Mouse (Mus musculus) kidney, adult 2 months (tissue): ENCODE results near the gene Dusp18. TPM values are rescaled to one million over a fixed set of nuclear protein-coding genes. Genes with fewer than 3 reads are reported as not detected.

ENCODE experiments used
- DNase-seq: peaks from one replicate; pipeline ENCODE4 v3.0.0; 2021
- H3K27ac ChIP-seq: fragments of 200-500 bp; 2 replicates; pipeline ENCODE4 v1.5.1; 2012; ENCODE audit warnings: low read depth, low read length, control low read depth, inconsistent platforms; ENCODE audit not compliant: insufficient read depth
- H3K27me3 ChIP-seq: fragments of 200-500 bp; replicated peaks from 2 replicates; pipeline ENCODE4 v1.6.1; 2012; ENCODE audit warnings: mild to moderate bottlenecking, moderate library complexity, low read length, inconsistent platforms; ENCODE audit not compliant: control insufficient read depth, insufficient read depth
- H3K36me3 ChIP-seq: fragments of 200-500 bp; 2 replicates; pipeline ENCODE4 v1.6.1; 2012; ENCODE audit warnings: mild to moderate bottlenecking, moderate library complexity, low read length, inconsistent platforms; ENCODE audit not compliant: control insufficient read depth, insufficient read depth
- H3K4me1 ChIP-seq: fragments of 200-500 bp; 2 replicates; pipeline ENCODE4 v1.6.1; 2011; ENCODE audit warnings: low read length; ENCODE audit not compliant: control insufficient read depth, insufficient read depth
- H3K4me3 ChIP-seq: fragments of 200-500 bp; 2 replicates; pipeline ENCODE4 v1.5.1; 2011; ENCODE audit warnings: mild to moderate bottlenecking, low read depth, low read length, control low read depth; ENCODE audit not compliant: insufficient read depth
- CTCF ChIP-seq: fragments of 200-500 bp; conservative IDR thresholded peaks from 2 replicates; pipeline ENCODE4 v1.5.1; 2011; ENCODE audit warnings: low read depth, mild to moderate bottlenecking, control low read depth, low read length, moderate library complexity, mixed read lengths; ENCODE audit not compliant: insufficient read depth, insufficient read length
- POLR2A ChIP-seq: fragments of 200-500 bp; IDR thresholded peaks from one replicate; pipeline ENCODE4 v1.6.1; 2011; ENCODE audit warnings: low read depth, low read length, control low read depth
- WGBS: fragments of 180-500 bp; shearing (Covaris S2); methylation state at CpG from one replicate; pipeline ENCODE4 v1.1.7; 2018; 5-methylcytosine and 5-hydroxymethylcytosine counted together
- polyA plus RNA-seq: library from polyadenylated mRNA; depleted of rRNA; stranded (reverse); fragments of >200 nt; gene quantifications from 2 replicates; pipeline ENCODE4 v1.2.3, GENCODE M21; 2012

Gene Dusp18
- polyA plus RNA-seq, 1 experiment, result 7.1 TPM

DNA sequence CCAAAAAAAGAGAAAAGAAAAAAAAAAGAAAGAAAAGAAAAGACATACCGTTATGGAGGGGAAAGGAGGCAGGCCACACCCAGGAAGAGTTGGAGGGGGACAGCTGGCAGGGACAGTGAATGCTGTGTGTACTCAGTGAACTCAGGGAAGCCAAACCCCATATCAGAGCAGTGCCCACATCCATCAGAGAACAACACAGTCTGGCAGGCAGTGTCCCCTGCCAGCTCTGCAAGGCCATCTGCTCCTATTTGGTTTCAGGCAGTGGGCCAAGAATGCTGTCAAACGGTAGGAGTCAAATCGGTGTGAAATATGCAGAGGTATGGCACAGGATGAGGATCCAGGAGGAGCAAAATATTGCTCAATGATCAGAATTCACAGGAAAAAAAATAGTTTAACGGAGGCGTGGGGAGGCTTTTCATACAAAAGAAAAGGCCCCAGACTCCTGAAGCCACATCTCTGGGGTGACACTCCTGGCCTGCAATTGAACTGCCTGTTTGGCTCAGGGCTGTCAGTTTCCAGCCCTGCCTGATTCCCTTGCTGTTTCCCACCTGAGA, 41.5 kb upstream of the Dusp18 start:
- no peak for TF ChIP-seq POLR2A
- TF ChIP-seq CTCF, result no peak
- no peak for DNase-seq

DNA sequence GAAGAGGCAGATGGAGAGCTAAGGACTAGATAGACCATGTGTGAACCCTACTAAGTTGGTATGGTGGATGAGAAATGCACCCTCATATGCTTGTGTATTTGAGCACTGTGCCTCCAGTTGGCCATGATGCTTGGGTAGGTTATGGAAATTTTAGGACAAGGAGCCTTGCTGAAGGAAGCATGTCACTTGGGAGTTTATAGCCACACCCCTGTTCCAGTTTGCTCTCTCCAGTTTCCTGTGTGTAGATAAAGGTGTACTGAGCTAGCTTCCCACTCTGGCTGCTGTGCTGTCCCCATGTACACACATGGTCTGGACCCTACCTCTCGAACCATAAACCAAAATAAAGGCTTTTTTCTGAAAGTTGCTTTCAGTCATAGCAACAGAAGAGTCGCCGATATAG, 40.9 kb upstream of the Dusp18 start:
- Histone ChIP-seq H3K27ac (no peak overlapping the region), H3K27me3 (no peaks in the 10 kb centered on the region), H3K36me3 (no peaks in the 10 kb centered on the region), H3K4me1 (no peaks in the 10 kb centered on the region), H3K4me3 (no peak overlapping the region)
- TF ChIP-seq CTCF (no peak), POLR2A (no peak)
- no peak for DNase-seq
- WGBS, result 93% methylated on average over 3 of the region's 3 CpGs

More for the DNA sequence above, 41.5 kb upstream of the Dusp18 start:
- no peak overlapping the region for H3K4me3 ChIP-seq
- WGBS, result 45% methylated on average over 5 of the region's 5 CpGs
- no peak overlapping the region for H3K27ac ChIP-seq
- H3K4me1 ChIP-seq, result no peaks in the 10 kb centered on the region
- no peaks in the 10 kb centered on the region for H3K36me3 ChIP-seq
- no peaks in the 10 kb centered on the region for H3K27me3 ChIP-seq

DNA sequence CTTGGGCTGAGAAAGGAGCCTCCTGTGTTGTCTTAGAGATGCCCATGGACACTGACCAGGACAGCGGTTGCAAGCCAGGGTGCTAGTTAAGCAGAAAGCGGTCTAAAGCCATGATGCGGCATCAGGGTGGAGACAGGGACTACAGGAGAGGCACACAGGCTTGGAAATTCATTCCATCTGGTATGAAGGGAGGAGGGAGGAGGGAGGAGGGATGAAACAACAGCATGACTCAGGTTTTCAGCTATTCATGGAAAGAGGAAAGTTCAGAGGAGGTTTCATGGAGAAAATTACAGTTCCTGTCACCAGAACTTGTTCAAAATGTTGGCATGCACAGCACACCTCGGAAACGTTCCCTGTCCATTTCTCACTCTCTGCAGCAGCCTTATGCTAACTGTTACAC, 39.2 kb upstream of the Dusp18 start:
- H3K27ac ChIP-seq, result no peak overlapping the region
- H3K36me3 ChIP-seq, result no peaks in the 10 kb centered on the region
- TF ChIP-seq POLR2A (no peak), CTCF (no peak)
- no peaks in the 10 kb centered on the region for H3K27me3 ChIP-seq
- WGBS, result 88% methylated on average over 5 of the region's 5 CpGs
- H3K4me1 ChIP-seq, result no peaks in the 10 kb centered on the region
- H3K4me3 ChIP-seq, result no peak overlapping the region
- no peak for DNase-seq

DNA sequence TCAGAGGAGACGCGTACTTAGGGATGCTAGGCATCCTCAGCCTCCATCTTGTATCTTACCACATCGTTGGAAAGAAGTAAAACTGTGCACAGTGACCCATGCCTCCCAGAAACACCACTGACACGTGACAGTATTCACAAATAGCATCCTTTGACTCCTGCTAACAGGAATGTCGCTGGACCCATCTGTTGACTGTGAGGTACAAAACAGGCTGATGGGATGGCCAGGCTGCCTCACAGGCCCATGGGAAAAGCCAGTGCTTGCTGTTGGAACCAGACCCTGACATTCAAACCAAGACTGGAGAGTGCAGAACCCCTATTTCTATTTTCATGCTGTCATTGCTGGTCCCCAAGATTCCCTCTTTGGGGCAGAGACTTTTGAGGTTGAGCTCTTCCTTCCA, 37.1 kb upstream of the Dusp18 start:
- TF ChIP-seq CTCF, result no peak
- no peak for TF ChIP-seq POLR2A
- 79% methylated on average over 5 of the region's 5 CpGs for WGBS
- no peaks in the 10 kb centered on the region for H3K4me1 ChIP-seq

DNA sequence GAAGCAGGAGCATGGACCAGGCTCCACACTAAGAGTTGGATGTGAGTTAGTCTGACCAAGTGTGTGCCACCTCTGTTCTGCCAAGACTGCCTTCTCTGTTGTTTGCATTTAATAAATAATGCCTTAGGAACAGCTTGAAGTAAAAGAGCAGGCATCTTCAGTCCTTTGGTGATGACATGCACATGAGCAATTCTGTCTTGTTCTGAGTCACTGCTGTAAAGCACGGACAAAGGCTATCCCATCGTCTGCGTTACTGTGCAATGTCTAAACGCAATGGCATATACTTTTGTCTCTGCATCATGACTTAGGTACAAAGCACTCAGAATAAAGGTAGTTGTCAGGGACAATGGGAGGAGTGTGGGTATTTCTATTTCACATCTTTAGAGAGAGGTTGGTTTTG, 35.3 kb upstream of the Dusp18 start:
- H3K27me3 ChIP-seq, result no peaks in the 10 kb centered on the region
- no peak overlapping the region for H3K27ac ChIP-seq
- TF ChIP-seq CTCF, result no peak
- no peak for TF ChIP-seq POLR2A
- H3K36me3 ChIP-seq, result no peaks in the 10 kb centered on the region
- no peak for DNase-seq
- H3K4me3 ChIP-seq, result no peak overlapping the region
- WGBS, result 96% methylated on average over 4 of the region's 4 CpGs
- 0 out of 2 replicates have a peak, but pooled peaks cover 4% of the 10 kb centered on the region for H3K4me1 ChIP-seq

More for the DNA sequence above, 37.1 kb upstream of the Dusp18 start:
- Histone ChIP-seq H3K27me3 (no peaks in the 10 kb centered on the region), H3K36me3 (no peaks in the 10 kb centered on the region), H3K4me3 (no peak overlapping the region), H3K27ac (no peak overlapping the region)
- no peak for DNase-seq

DNA sequence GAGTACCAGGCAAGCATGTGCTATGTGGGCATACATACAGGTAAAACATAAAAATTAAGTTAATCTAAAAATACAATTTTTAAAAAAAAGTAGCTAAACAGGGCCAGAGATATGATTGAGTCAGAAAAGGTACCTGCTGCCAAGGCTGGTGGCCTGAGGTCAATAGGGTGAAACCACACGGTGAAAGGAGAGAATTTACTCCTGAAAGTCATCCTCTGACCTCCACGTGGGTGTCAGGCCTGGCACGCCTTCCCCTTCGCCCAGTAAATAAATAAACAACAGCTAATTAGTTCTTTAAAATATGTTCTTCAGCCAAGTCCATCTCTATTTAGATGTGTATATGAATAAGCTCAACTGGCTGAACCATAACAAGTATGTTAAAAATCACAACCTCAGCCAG, 34.7 kb upstream of the Dusp18 start:
- Histone ChIP-seq H3K4me3 (no peak overlapping the region), H3K4me1 (0 out of 2 replicates have a peak, but pooled peaks cover 4% of the 10 kb centered on the region), H3K27ac (no peak overlapping the region), H3K36me3 (no peaks in the 10 kb centered on the region), H3K27me3 (no peaks in the 10 kb centered on the region)
- DNase-seq, result peak; percentile 39
- WGBS, result 41% methylated on average over 4 of the region's 4 CpGs
- no peak for TF ChIP-seq POLR2A
- no peak for TF ChIP-seq CTCF

DNA sequence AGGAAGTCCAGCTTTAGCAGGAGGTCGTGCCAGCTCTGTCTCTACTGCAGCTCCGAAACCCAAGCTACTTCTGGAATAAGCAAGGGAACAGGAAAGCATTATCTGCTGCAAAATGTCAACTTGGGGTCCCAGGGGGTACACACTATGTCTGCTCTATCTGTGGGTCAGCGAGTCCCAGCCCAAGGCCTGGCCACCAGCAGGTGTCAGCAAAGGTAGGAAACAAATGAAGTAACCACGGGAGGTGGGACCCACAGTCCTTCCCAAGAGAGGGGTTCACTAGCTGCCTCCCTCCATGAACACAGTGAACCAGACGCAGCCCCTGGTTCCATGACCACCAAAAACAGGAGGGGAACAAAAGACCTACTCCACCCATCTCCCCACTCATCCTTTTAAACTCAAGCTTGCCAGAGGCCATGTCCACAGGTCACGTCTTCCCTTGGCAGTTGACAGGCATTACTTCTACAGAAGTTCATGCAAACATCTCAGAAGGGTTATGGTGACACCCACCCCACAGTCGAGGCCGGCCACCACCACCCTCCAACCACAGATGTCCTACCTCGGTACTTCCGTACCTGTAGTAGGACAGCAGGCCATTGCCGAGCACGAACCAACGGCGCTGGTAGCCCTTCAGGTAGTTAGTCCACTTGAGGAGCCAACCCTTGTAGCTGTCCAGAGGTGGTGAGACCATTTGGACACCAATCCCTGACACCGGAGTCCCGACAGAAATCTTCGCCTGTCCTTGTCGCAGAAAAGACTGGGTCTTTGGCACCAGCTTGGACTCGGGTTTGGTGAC, 32.2 kb upstream of the Dusp18 start:
- H3K36me3 ChIP-seq, result no peaks in the 10 kb centered on the region
- WGBS, result 78% methylated on average over 19 of the region's 19 CpGs
- H3K4me1 ChIP-seq, result 0 out of 2 replicates have a peak, but pooled peaks cover 4% of the 10 kb centered on the region
- no peak for TF ChIP-seq POLR2A
- TF ChIP-seq CTCF, result no peak
- no peaks in the 10 kb centered on the region for H3K27me3 ChIP-seq
- H3K4me3 ChIP-seq, result peak overlapping the region; percentile 53; the same call in 1 of the 2 replicates
- peak; percentile 5 for DNase-seq
- H3K27ac ChIP-seq, result no peak overlapping the region
